Mouse (Mus musculus): ENCODE results near the gene Ophn1.

Gene Ophn1

GRCm38 (mm10) chrX:98890406-98891116, at the start of gene Ophn1:
Ophn1 (minus strand) TSS chrX:98891025.
- DNase-seq (ENCODE audit: low spot score) = no peak

GRCm38 (mm10) chrX:98937555-98938294, 46.9 kb upstream of the Ophn1 start:
- peak; percentile 88 for DNase-seq (ENCODE audit: low spot score)

- peak; percentile 85 for DNase-seq (ENCODE audit: low spot score)
These were observed 46.1 kb upstream of the Ophn1 start for GRCm38 (mm10) chrX:98936707-98937554.

GRCm38 (mm10) chrX:98936101-98936500, 45.3 kb upstream of the Ophn1 start, which contains the start of gene Yipf6:
Yipf6 (plus strand) TSS chrX:98936316.
- DNase-seq (ENCODE audit: low spot score) = no peak

- no peak for DNase-seq (ENCODE audit: low spot score)
These were observed 28.6 kb upstream of the Ophn1 start for GRCm38 (mm10) chrX:98919423-98919822.

GRCm38 (mm10) chrX:98908910-98909309, 18.1 kb upstream of the Ophn1 start:
- DNase-seq (ENCODE audit: low spot score) = no peak

- no peak for DNase-seq (ENCODE audit: low spot score)
These were observed 13.4 kb upstream of the Ophn1 start for GRCm38 (mm10) chrX:98904226-98904625.

- no peak for DNase-seq (ENCODE audit: low spot score)
These were observed 7.5 kb upstream of the Ophn1 start for GRCm38 (mm10) chrX:98898307-98898706.

- DNase-seq (ENCODE audit: low spot score) = no peak
These were observed 786 bp downstream of the Ophn1 start for GRCm38 (mm10) chrX:98890072-98890405.

GRCm38 (mm10) chrX:98881983-98882382, 8.8 kb downstream of the Ophn1 start:
- no peak for DNase-seq (ENCODE audit: low spot score)

GRCm38 (mm10) chrX:98881085-98881484, 9.7 kb downstream of the Ophn1 start:
- DNase-seq (ENCODE audit: low spot score) = no peak

GRCm38 (mm10) chrX:98880314-98880713, 10.5 kb downstream of the Ophn1 start:
- DNase-seq (ENCODE audit: low spot score) = no peak

GRCm38 (mm10) chrX:98875144-98875543, 15.7 kb downstream of the Ophn1 start:
- no peak for DNase-seq (ENCODE audit: low spot score)

- DNase-seq (ENCODE audit: low spot score) = no peak
These were observed 16.7 kb downstream of the Ophn1 start for GRCm38 (mm10) chrX:98874086-98874485.

- DNase-seq (ENCODE audit: low spot score) = no peak
These were observed 18.8 kb downstream of the Ophn1 start for GRCm38 (mm10) chrX:98872064-98872463.

- no peak for DNase-seq (ENCODE audit: low spot score)
These were observed 20.3 kb downstream of the Ophn1 start for GRCm38 (mm10) chrX:98870541-98870940.

GRCm38 (mm10) chrX:98869735-98870134, 21.1 kb downstream of the Ophn1 start:
- DNase-seq (ENCODE audit: low spot score) = no peak

GRCm38 (mm10) chrX:98869165-98869564, 21.7 kb downstream of the Ophn1 start:
- DNase-seq (ENCODE audit: low spot score) = no peak

- no peak for DNase-seq (ENCODE audit: low spot score)
These were observed 30.7 kb downstream of the Ophn1 start for GRCm38 (mm10) chrX:98860167-98860566.

GRCm38 (mm10) chrX:98856046-98856445, 34.8 kb downstream of the Ophn1 start:
- DNase-seq (ENCODE audit: low spot score) = no peak

GRCm38 (mm10) chrX:98850869-98851268, 40.0 kb downstream of the Ophn1 start:
- DNase-seq (ENCODE audit: low spot score) = no peak

- DNase-seq (ENCODE audit: low spot score) = no peak
These were observed 49.2 kb downstream of the Ophn1 start for GRCm38 (mm10) chrX:98841606-98842005.

GRCm38 (mm10) chrX:98835989-98836388, 54.8 kb downstream of the Ophn1 start:
- DNase-seq (ENCODE audit: low spot score) = no peak
